In genomic region chr17:10439815-10440214, GRCm38 (mm10) we compare ENCODE assay signal across 22 mouse cellular contexts.
DNase-seq lines count a peak whose midpoint lies in the region; ATAC-seq and TF ChIP-seq lines count a peak whose summit lies in the region.
"Had no signal": no experiment of that assay in that cellular context is flagged by ENCODE, and none has a peak within 500 bp of the region (broad histone marks: within the 10 kb centered on the region; RNA-seq: fewer than 3 reads in every experiment).

No protein-coding gene starts in this region.

- no peaks in the 10 kb centered on the region for H3K27me3 ChIP-seq in liver, embryonic 11.5 days (replicated peaks; ENCODE audit: control insufficient read depth, insufficient read depth, low read length)
- no peaks in the 10 kb centered on the region for H3K27me3 ChIP-seq in liver, embryonic 12.5 days (replicated peaks)
- H3K27me3 ChIP-seq in ES-Bruce4 (ENCODE audit: control insufficient read depth, insufficient read depth, low read length, poor library complexity, severe bottlenecking): no peaks in the 10 kb centered on the region
- no peaks in the 10 kb centered on the region for H3K27me3 ChIP-seq in hindbrain, embryonic 16.5 days (replicated peaks; ENCODE audit: control insufficient read depth, insufficient read depth, low read length)
- H3K27me3 ChIP-seq in intestine, postnatal 0 days (replicated peaks; ENCODE audit: control insufficient read depth, insufficient read depth, low read length): no peaks in the 10 kb centered on the region; the same call in 1 of the 2 replicates
- H3K27me3 ChIP-seq: limb, embryonic 15.5 days; neural tube, embryonic 12.5 days; stomach, embryonic 15.5 days had no signal

- no peak overlapping the region for H3K27ac ChIP-seq in liver, embryonic 11.5 days (ENCODE audit: low read depth, low read length)
- no peak overlapping the region for H3K27ac ChIP-seq in liver, embryonic 12.5 days
- H3K27ac ChIP-seq in ES-Bruce4 (ENCODE audit: insufficient read depth, low read length): no peak overlapping the region
- peak overlapping the region; percentile 39; the same call in 1 of the 2 replicates for H3K27ac ChIP-seq in hindbrain, embryonic 16.5 days (ENCODE audit: low read depth, low read length)
- H3K27ac ChIP-seq in intestine, postnatal 0 days (ENCODE audit: low read depth, low read length): no peak overlapping the region
- H3K27ac ChIP-seq: embryonic facial prominence, embryonic 10.5 days; gastrocnemius, adult 2 months; kidney, postnatal 0 days; limb, embryonic 15.5 days; neural tube, embryonic 12.5 days; stomach, embryonic 15.5 days had no signal

- WGBS in liver, embryonic 11.5 days: 73% methylated on average over 8 of the region's 8 CpGs
- whole genome bisulfite sequencing in liver, embryonic 12.5 days (ENCODE audit: insufficient replicate concordance): 60% methylated on average over 8 of the region's 8 CpGs
- WGBS in hindbrain, embryonic 16.5 days: 38% methylated on average over 8 of the region's 8 CpGs
- 82% methylated on average over 8 of the region's 8 CpGs for WGBS in intestine, postnatal 0 days

- ATAC-seq in liver, embryonic 11.5 days (replicated peaks; ENCODE audit: low FRiP score): no peak
- no peak for ATAC-seq in liver, embryonic 12.5 days
- peak; percentile 62 for ATAC-seq in hindbrain, embryonic 16.5 days
- ATAC-seq in intestine, postnatal 0 days: no peak
- ATAC-seq: activated CD4-positive, CD25-positive, alpha-beta regulatory T cell, adult 4 months; CD4-positive, CD25-positive, alpha-beta regulatory T cell, adult 4 months; inflammation-experienced regulatory T-cells, adult 6 months had no signal

- no peak overlapping the region for H3K4me3 ChIP-seq in liver, embryonic 11.5 days (ENCODE audit: low read depth, low read length)
- no peak overlapping the region for H3K4me3 ChIP-seq in liver, embryonic 12.5 days
- no peak overlapping the region for H3K4me3 ChIP-seq in ES-Bruce4 (ENCODE audit: low read depth, low read length)
- no peak overlapping the region for H3K4me3 ChIP-seq in hindbrain, embryonic 16.5 days (ENCODE audit: low read length)
- no peak overlapping the region for H3K4me3 ChIP-seq in intestine, postnatal 0 days (ENCODE audit: low read depth, low read length)
- H3K4me3 ChIP-seq: embryonic facial prominence, embryonic 10.5 days; gastrocnemius, adult 2 months; limb, embryonic 15.5 days; neural tube, embryonic 12.5 days; stomach, embryonic 15.5 days had no signal

- peak; percentile 69 for TF ChIP-seq EP300 in ES-Bruce4 (IDR thresholded peaks at IDR 0.05; ENCODE audit: insufficient read depth, low read depth, low read length)

- no peak overlapping the region for H3K4me2 ChIP-seq in liver, embryonic 11.5 days
- no peak overlapping the region for H3K4me2 ChIP-seq in liver, embryonic 12.5 days
- H3K4me2 ChIP-seq in hindbrain, embryonic 16.5 days (ENCODE audit: low read length): no peak overlapping the region
- H3K4me2 ChIP-seq in intestine, postnatal 0 days (replicated peaks; ENCODE audit: low read depth): no peak overlapping the region
- H3K4me2 ChIP-seq: limb, embryonic 15.5 days; neural tube, embryonic 12.5 days; stomach, embryonic 15.5 days had no signal

- no peak overlapping the region for H3K9ac ChIP-seq in liver, embryonic 11.5 days (ENCODE audit: low read depth, low read length)
- no peak overlapping the region for H3K9ac ChIP-seq in liver, embryonic 12.5 days
- H3K9ac ChIP-seq in ES-Bruce4 (ENCODE audit: low read depth, poor library complexity, severe bottlenecking): no peak overlapping the region
- H3K9ac ChIP-seq in hindbrain, embryonic 16.5 days (ENCODE audit: low read depth, low read length): no peak overlapping the region
- no peak overlapping the region for H3K9ac ChIP-seq in intestine, postnatal 0 days (ENCODE audit: low read depth, low read length)
- H3K9ac ChIP-seq: limb, embryonic 15.5 days; neural tube, embryonic 12.5 days; stomach, embryonic 15.5 days had no signal

- no peaks in the 10 kb centered on the region for H3K9me3 ChIP-seq in liver, embryonic 11.5 days (ENCODE audit: control insufficient read depth, low read length)
- H3K9me3 ChIP-seq in liver, embryonic 12.5 days (replicated peaks): no peaks in the 10 kb centered on the region
- no peaks in the 10 kb centered on the region for H3K9me3 ChIP-seq in ES-Bruce4 (replicated peaks; ENCODE audit: control insufficient read depth, insufficient read depth, low read length, poor library complexity, severe bottlenecking)
- no peaks in the 10 kb centered on the region for H3K9me3 ChIP-seq in hindbrain, embryonic 16.5 days (ENCODE audit: control insufficient read depth, low read length)
- no peaks in the 10 kb centered on the region for H3K9me3 ChIP-seq in intestine, postnatal 0 days (ENCODE audit: control insufficient read depth)
- H3K9me3 ChIP-seq: embryonic facial prominence, embryonic 10.5 days; limb, embryonic 15.5 days; neural tube, embryonic 12.5 days; stomach, embryonic 15.5 days had no signal

- H3K36me3 ChIP-seq in liver, embryonic 11.5 days (ENCODE audit: control insufficient read depth, insufficient read depth, low read length): no peaks in the 10 kb centered on the region
- H3K36me3 ChIP-seq in liver, embryonic 12.5 days: no peaks in the 10 kb centered on the region
- H3K36me3 ChIP-seq in ES-Bruce4 (ENCODE audit: control insufficient read depth, insufficient read depth, low read length, poor library complexity, severe bottlenecking): no peaks in the 10 kb centered on the region
- no peaks in the 10 kb centered on the region for H3K36me3 ChIP-seq in hindbrain, embryonic 16.5 days (ENCODE audit: control insufficient read depth, insufficient read depth, low read length)
- H3K36me3 ChIP-seq in intestine, postnatal 0 days (ENCODE audit: control insufficient read depth, insufficient read depth): no peaks in the 10 kb centered on the region
- H3K36me3 ChIP-seq: embryonic facial prominence, embryonic 10.5 days; limb, embryonic 15.5 days; neural tube, embryonic 12.5 days; stomach, embryonic 15.5 days had no signal

- DNase-seq in heart, adult 11 months: peak; percentile 55
- DNase-seq in heart, adult 8-10 months (ENCODE audit: low spot score): no peak
- DNase-seq in liver, embryonic 11.5 days (ENCODE audit: low spot score): peak; percentile 26
- no peak for DNase-seq in cerebellum, postnatal 14 days
- DNase-seq: adrenal gland, adult 8-10 months; cerebellum, adult 8-10 months; gastrocnemius, adult 2 months; left cerebral cortex, postnatal 4 days; lung, postnatal 4 days; thymus, postnatal 25 days had no signal

- no peak for TF ChIP-seq CTCF in ES-Bruce4 (IDR thresholded peaks at IDR 0.05; ENCODE audit: low read depth, low read length)
- TF ChIP-seq CTCF in intestine, postnatal 0 days (IDR thresholded peaks at IDR 0.05; ENCODE audit: low read depth): no peak

- TF ChIP-seq POLR2A in ES-Bruce4 (IDR thresholded peaks at IDR 0.05; ENCODE audit: insufficient read depth, low read length): no peak

- no peaks in the 10 kb centered on the region for H3K4me1 ChIP-seq in liver, embryonic 11.5 days (replicated peaks; ENCODE audit: control insufficient read depth, insufficient read depth, low read length)
- no peaks in the 10 kb centered on the region for H3K4me1 ChIP-seq in liver, embryonic 12.5 days
- H3K4me1 ChIP-seq in ES-Bruce4 (ENCODE audit: control insufficient read depth, insufficient read depth, low read length): peaks cover 16% of the 10 kb centered on the region
- H3K4me1 ChIP-seq in hindbrain, embryonic 16.5 days (ENCODE audit: control insufficient read depth, insufficient read depth, low read depth, low read length): peaks cover 11% of the 10 kb centered on the region
- H3K4me1 ChIP-seq in intestine, postnatal 0 days (replicated peaks; ENCODE audit: control insufficient read depth, insufficient read depth, low read length): no peaks in the 10 kb centered on the region
- H3K4me1 ChIP-seq: stomach, embryonic 15.5 days had no signal

Comparison
In these comparisons a context has a peak if more than half of its experiments do, and no peak if none do; other contexts are left out.
1. DNase-seq: peak in heart, adult 11 months (single experiment) and liver, embryonic 11.5 days (single experiment); none in heart, adult 8-10 months (single experiment) and cerebellum, postnatal 14 days (0 of 2).